Mouse (Mus musculus): Measurements from ENCODE around the gene Tlr5. TPM values are rescaled to one million over a fixed set of nuclear protein-coding genes. Genes with fewer than 3 reads are reported as not detected.

Tlr5 gene
- not detected in 2 replicates for total RNA-seq (2014; fragmentation: Nextera tagmentation)
- 0.06 and 0.11 TPM in 2 replicates for total RNA-seq (2017)
- polyA plus RNA-seq (2012), result not detected in 2 replicates

DNA sequence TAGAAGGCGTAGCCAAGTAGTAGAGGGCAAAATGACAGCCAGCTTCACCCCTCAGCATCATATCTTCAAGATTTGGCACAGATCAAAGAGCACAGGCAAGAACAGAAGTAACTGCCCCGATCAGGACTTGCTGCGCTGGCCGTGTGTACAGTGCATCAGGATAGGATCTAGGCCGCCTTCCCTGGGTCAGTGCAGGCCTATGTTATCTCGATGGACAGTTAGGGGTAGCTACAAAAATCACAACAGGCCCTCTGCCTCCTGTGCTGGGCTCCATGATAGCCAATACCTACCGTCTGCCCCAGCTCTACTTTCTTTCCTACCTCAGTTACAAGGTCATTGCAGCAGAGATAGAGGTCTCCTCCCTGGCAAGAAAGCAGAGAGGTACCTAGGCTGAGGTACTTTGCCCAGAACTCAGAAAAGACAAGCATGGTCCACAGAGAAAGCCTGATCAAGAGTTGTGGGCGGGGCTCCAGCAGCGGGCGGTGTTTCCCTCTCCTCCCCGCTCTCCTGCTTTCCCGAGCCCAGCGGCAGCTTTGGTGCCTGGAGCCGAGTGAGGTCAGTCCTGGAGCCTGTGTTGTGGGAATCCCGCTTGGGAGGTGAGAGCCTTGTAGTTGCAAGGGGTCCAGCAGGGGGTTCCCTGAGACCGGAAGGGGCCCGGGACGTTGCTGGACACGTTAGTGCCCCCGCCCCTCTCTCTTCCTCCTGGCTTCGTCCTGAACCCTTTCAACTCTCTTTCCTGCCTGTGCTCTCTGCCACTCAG lies at the start of gene Tlr5:
TSS of gene Tlr5 (plus strand) at position 502 of the 760 bp plus-strand sequence.
- Histone ChIP-seq H3K36me3 (replicated peaks) (no peaks in the 10 kb centered on the region), H3K9me3 (replicated peaks) (peaks cover 66% of the 10 kb centered on the region), H3K4me3 (ENCODE audit: low read depth, low read length) (no peak within 1 kb of the TSS), H3K4me1 (ENCODE audit: insufficient read depth, low read depth, low read length) (no peaks in the 10 kb centered on the region), H3K27me3 (ENCODE audit: insufficient read depth, low read length) (no peaks in the 10 kb centered on the region)
- no peak for TF ChIP-seq CTCF (IDR thresholded peaks at IDR 0.05; ENCODE audit: low read depth, low read length)
- TF ChIP-seq GATA1 (IDR thresholded peaks at IDR 0.05; ENCODE audit: borderline replicate concordance, low read length), result no peak
- no peak for TF ChIP-seq GATA2 (IDR thresholded peaks at IDR 0.05; ENCODE audit: borderline replicate concordance, low read depth, low read length)
- TF ChIP-seq POLR2AphosphoS5 (IDR thresholded peaks at IDR 0.05; ENCODE audit: insufficient replicate concordance, low read depth, low read length), result no peak
- TF ChIP-seq TAL1 (conservative IDR thresholded peaks at IDR 0.05; ENCODE audit: low read depth, low read length), result no peak
- no peak for ATAC-seq (ENCODE audit: extremely low read depth, insufficient number of reproducible peaks, low FRiP score, poor library complexity, severe bottlenecking)
- no peak for DNase-seq (ENCODE audit: low spot score)

DNA sequence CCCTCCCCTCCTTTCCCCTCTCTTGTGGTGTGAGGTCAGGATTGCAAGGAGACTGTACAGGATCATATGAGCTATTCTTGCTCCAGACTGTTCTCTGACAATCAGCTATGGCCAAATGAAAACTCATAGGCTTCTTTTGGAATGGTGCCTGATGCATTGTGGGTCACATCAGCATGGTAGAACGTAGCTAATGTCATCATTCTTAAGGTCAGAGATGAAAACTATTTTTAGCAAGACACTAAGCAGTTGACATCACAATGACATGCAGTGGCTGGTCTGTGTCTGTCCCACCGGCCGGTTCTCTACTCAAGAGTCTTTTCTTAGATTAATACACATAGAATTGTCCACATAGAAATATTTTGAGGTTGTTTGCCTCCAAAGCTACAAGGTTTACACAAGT lies 48.9 kb upstream of the Tlr5 start:
- TF ChIP-seq CTCF (IDR thresholded peaks at IDR 0.05; ENCODE audit: low read depth, low read length) (no peak), TAL1 (conservative IDR thresholded peaks at IDR 0.05; ENCODE audit: low read depth, low read length) (no peak), POLR2AphosphoS5 (IDR thresholded peaks at IDR 0.05; ENCODE audit: insufficient replicate concordance, low read depth, low read length) (no peak), GATA2 (IDR thresholded peaks at IDR 0.05; ENCODE audit: borderline replicate concordance, low read depth, low read length) (no peak), GATA1 (IDR thresholded peaks at IDR 0.05; ENCODE audit: borderline replicate concordance, low read length) (no peak)
- Histone ChIP-seq H3K27me3 (ENCODE audit: insufficient read depth, low read length) (no peaks in the 10 kb centered on the region), H3K36me3 (replicated peaks) (no peaks in the 10 kb centered on the region), H3K9me3 (replicated peaks) (peaks cover 66% of the 10 kb centered on the region), H3K4me1 (ENCODE audit: insufficient read depth, low read depth, low read length) (no peaks in the 10 kb centered on the region), H3K4me3 (ENCODE audit: low read depth, low read length) (no peak overlapping the region)
- ATAC-seq (ENCODE audit: extremely low read depth, insufficient number of reproducible peaks, low FRiP score, poor library complexity, severe bottlenecking) (no peak), DNase-seq (ENCODE audit: low spot score) (no peak)

DNA sequence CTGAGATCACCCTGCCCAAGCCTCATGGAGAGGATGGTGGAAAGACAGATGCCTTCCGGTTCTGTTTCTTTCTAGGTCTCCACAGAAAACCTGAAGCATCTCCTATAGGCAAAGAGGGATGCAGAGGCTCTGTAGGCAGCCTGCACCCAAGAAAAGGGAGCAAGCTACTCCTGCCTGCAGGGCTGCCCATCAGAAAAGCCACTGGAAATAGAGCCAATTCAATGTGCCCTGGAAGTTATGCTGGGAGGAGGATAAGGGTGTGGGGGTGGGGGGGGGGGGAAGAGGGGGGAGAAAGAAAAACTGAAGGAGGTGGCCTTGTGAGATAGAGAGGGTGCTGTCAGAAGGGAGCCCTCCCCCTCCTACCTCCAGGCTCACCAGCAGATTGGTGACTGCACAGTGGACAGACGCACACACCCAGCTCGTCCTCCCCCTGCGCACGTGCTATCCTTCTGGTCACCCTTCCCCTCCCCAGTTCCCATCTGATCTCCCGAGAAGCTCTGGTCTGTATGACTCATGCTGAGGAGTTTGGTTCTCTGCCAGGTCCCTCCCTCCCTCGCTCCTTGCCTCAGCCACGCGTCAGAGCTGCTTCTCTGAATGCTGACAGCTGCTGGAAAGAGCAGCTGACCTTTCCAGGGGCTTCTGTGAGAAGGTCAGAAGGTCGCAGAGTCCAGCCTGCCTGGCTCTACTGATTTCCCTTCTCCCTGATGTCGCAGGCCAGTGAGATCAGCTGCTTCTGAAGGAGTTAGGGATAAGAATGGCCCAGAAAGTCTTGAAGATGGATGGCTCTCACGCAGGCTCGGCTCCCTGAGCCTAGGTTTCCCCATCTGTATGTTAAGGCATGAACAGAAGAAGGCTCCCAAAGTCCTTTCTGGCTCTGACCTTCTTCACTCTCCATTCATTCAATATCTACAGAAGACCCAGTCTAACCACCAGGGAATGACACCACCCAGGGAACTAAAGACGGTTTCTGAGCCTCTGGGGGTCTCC lies 46.2 kb upstream of the Tlr5 start:
- H3K4me1 ChIP-seq (ENCODE audit: insufficient read depth, low read depth, low read length), result no peaks in the 10 kb centered on the region
- TF ChIP-seq POLR2AphosphoS5 (IDR thresholded peaks at IDR 0.05; ENCODE audit: insufficient replicate concordance, low read depth, low read length), result no peak
- no peak for TF ChIP-seq GATA1 (IDR thresholded peaks at IDR 0.05; ENCODE audit: borderline replicate concordance, low read length)
- no peak for TF ChIP-seq GATA2 (IDR thresholded peaks at IDR 0.05; ENCODE audit: borderline replicate concordance, low read depth, low read length)
- TF ChIP-seq CTCF (IDR thresholded peaks at IDR 0.05; ENCODE audit: low read depth, low read length), result no peak
- no peak for TF ChIP-seq TAL1 (conservative IDR thresholded peaks at IDR 0.05; ENCODE audit: low read depth, low read length)
- H3K27me3 ChIP-seq (ENCODE audit: insufficient read depth, low read length), result no peaks in the 10 kb centered on the region
- no peaks in the 10 kb centered on the region for H3K36me3 ChIP-seq (replicated peaks)
- no peak overlapping the region for H3K4me3 ChIP-seq (ENCODE audit: low read depth, low read length)
- no peak for DNase-seq (ENCODE audit: low spot score)
- H3K9me3 ChIP-seq (replicated peaks), result peaks cover 57% of the 10 kb centered on the region
- ATAC-seq (ENCODE audit: extremely low read depth, insufficient number of reproducible peaks, low FRiP score, poor library complexity, severe bottlenecking), result no peak

DNA sequence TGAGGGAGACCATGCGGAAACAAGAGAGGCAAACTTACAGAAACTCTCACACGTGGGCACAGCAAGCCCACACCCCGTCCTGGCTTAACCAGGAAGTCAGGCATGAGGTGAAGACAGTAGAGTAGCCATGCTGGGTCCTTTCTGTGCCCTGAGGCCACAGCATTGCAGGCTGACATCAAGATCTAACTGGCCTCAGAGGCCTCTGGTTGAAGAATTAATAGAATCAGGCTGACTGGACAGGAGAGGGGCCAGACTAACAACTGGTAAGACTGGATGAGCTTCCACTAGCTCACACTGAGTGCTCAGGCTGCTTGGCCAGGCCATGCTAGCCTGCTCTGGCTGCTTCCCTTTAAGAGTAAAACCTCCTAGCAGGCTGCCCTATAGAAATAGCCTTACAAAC lies 45.5 kb upstream of the Tlr5 start:
- DNase-seq (ENCODE audit: low spot score) (no peak), ATAC-seq (ENCODE audit: extremely low read depth, insufficient number of reproducible peaks, low FRiP score, poor library complexity, severe bottlenecking) (no peak)
- no peak for TF ChIP-seq POLR2AphosphoS5 (IDR thresholded peaks at IDR 0.05; ENCODE audit: insufficient replicate concordance, low read depth, low read length)
- TF ChIP-seq TAL1 (conservative IDR thresholded peaks at IDR 0.05; ENCODE audit: low read depth, low read length), result no peak
- TF ChIP-seq CTCF (IDR thresholded peaks at IDR 0.05; ENCODE audit: low read depth, low read length), result no peak
- no peak for TF ChIP-seq GATA2 (IDR thresholded peaks at IDR 0.05; ENCODE audit: borderline replicate concordance, low read depth, low read length)
- TF ChIP-seq GATA1 (IDR thresholded peaks at IDR 0.05; ENCODE audit: borderline replicate concordance, low read length), result no peak
- Histone ChIP-seq H3K36me3 (replicated peaks) (no peaks in the 10 kb centered on the region), H3K4me3 (ENCODE audit: low read depth, low read length) (no peak overlapping the region), H3K4me1 (ENCODE audit: insufficient read depth, low read depth, low read length) (no peaks in the 10 kb centered on the region), H3K9me3 (replicated peaks) (peaks cover 52% of the 10 kb centered on the region), H3K27me3 (ENCODE audit: insufficient read depth, low read length) (no peaks in the 10 kb centered on the region)

DNA sequence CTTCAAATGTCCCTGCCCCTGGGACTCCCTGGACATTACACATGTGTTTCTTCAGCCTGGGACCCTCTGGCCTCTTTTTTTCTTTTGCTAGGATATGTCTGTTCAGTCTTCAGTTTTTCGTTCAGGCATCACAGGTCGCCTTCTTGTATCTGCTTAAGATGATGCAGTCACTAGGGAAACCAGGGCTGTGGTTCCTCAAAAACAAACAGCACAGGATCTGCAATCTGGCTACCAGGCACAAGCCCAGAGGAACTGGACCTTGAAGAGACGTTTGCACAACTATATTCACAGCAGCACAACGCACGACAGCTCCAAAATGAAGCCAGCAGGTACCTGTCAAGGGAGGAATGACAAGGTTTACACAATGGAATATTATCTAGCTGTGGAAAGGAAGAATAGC lies 45.0 kb upstream of the Tlr5 start:
- no peak overlapping the region for H3K4me3 ChIP-seq (ENCODE audit: low read depth, low read length)
- no peak for TF ChIP-seq GATA2 (IDR thresholded peaks at IDR 0.05; ENCODE audit: borderline replicate concordance, low read depth, low read length)
- no peak for TF ChIP-seq POLR2AphosphoS5 (IDR thresholded peaks at IDR 0.05; ENCODE audit: insufficient replicate concordance, low read depth, low read length)
- TF ChIP-seq GATA1 (IDR thresholded peaks at IDR 0.05; ENCODE audit: borderline replicate concordance, low read length), result no peak
- no peaks in the 10 kb centered on the region for H3K36me3 ChIP-seq (replicated peaks)
- H3K27me3 ChIP-seq (ENCODE audit: insufficient read depth, low read length), result no peaks in the 10 kb centered on the region
- H3K4me1 ChIP-seq (ENCODE audit: insufficient read depth, low read depth, low read length), result no peaks in the 10 kb centered on the region
- H3K9me3 ChIP-seq (replicated peaks), result peaks cover 47% of the 10 kb centered on the region
- DNase-seq (ENCODE audit: low spot score), result no peak
- no peak for ATAC-seq (ENCODE audit: extremely low read depth, insufficient number of reproducible peaks, low FRiP score, poor library complexity, severe bottlenecking)

DNA sequence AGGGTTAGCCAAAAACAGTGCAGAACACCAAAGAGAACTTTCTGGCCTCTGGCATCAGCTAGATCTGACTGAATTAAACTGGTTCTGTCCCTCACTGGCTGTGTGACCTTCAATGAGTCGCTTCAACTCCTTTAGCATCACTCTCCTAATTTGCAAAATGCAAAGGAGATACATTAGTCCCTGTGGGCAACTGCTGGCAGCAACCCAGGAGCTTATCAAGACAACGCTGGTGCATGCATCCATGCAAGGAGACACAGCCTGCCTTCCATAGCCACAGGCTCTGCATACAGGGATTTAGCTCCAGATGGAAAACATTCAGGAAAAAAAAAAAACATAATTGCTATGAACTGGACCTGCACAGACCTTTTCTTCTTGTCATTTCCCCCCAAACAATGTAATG lies 42.0 kb upstream of the Tlr5 start:
- Histone ChIP-seq H3K9me3 (replicated peaks) (peaks cover 34% of the 10 kb centered on the region), H3K4me1 (ENCODE audit: insufficient read depth, low read depth, low read length) (no peaks in the 10 kb centered on the region), H3K27me3 (ENCODE audit: insufficient read depth, low read length) (no peaks in the 10 kb centered on the region), H3K4me3 (ENCODE audit: low read depth, low read length) (no peak overlapping the region), H3K36me3 (replicated peaks) (no peaks in the 10 kb centered on the region)
- DNase-seq (ENCODE audit: low spot score) (no peak), ATAC-seq (ENCODE audit: extremely low read depth, insufficient number of reproducible peaks, low FRiP score, poor library complexity, severe bottlenecking) (no peak)
- TF ChIP-seq CTCF (IDR thresholded peaks at IDR 0.05; ENCODE audit: low read depth, low read length) (no peak), GATA2 (IDR thresholded peaks at IDR 0.05; ENCODE audit: borderline replicate concordance, low read depth, low read length) (no peak), GATA1 (IDR thresholded peaks at IDR 0.05; ENCODE audit: borderline replicate concordance, low read length) (no peak), POLR2AphosphoS5 (IDR thresholded peaks at IDR 0.05; ENCODE audit: insufficient replicate concordance, low read depth, low read length) (no peak), TAL1 (conservative IDR thresholded peaks at IDR 0.05; ENCODE audit: low read depth, low read length) (no peak)
